ENCODE assay signal across 14 mouse cellular contexts in genomic region chr2:170151470-170151869, GRCm38 (mm10). TPM values are rescaled to one million over a fixed set of nuclear protein-coding genes. Genes with fewer than 3 reads are reported as not detected.
A peak's percentile ranks its signal among the peaks of the same experiment; 100 is the strongest.
DNase-seq lines count a peak whose midpoint lies in the region; ATAC-seq and TF ChIP-seq lines count a peak whose summit lies in the region.
"Had no signal": no experiment of that assay in that cellular context is flagged by ENCODE, and none has a peak within 500 bp of the region (broad histone marks: within the 10 kb centered on the region; RNA-seq: fewer than 3 reads in every experiment).

No protein-coding gene starts in this region.

- no peak for TF ChIP-seq CTCF in lung, postnatal 0 days (IDR thresholded peaks at IDR 0.05)

- H3K9me3 ChIP-seq in lung, postnatal 0 days (ENCODE audit: low read length) = no peaks in the 10 kb centered on the region
- no peaks in the 10 kb centered on the region for H3K9me3 ChIP-seq in liver, embryonic 11.5 days (ENCODE audit: control insufficient read depth, low read length)
- no peaks in the 10 kb centered on the region for H3K9me3 ChIP-seq in stomach, embryonic 15.5 days
- no peaks in the 10 kb centered on the region for H3K9me3 ChIP-seq in kidney, embryonic 14.5 days (ENCODE audit: control insufficient read depth, low read length)
- H3K9me3 ChIP-seq: limb, embryonic 12.5 days had no signal

- H3K9ac ChIP-seq in lung, postnatal 0 days (replicated peaks; ENCODE audit: low read depth) = no peak overlapping the region
- H3K9ac ChIP-seq in liver, embryonic 11.5 days (ENCODE audit: low read depth, low read length) = peak overlapping the region; percentile 66
- no peak overlapping the region for H3K9ac ChIP-seq in stomach, embryonic 15.5 days
- H3K9ac ChIP-seq in kidney, embryonic 14.5 days (ENCODE audit: low read depth, low read length) = no peak overlapping the region
- H3K9ac ChIP-seq: limb, embryonic 12.5 days had no signal

- peak overlapping the region; percentile 4; the same call in 1 of the 2 replicates for H3K27ac ChIP-seq in lung, postnatal 0 days (ENCODE audit: low read length)
- peak overlapping the region; percentile 91 for H3K27ac ChIP-seq in liver, embryonic 11.5 days (ENCODE audit: low read depth, low read length)
- peak overlapping the region; percentile 31; the same call in 1 of the 2 replicates for H3K27ac ChIP-seq in stomach, embryonic 15.5 days
- H3K27ac ChIP-seq in kidney, embryonic 14.5 days (ENCODE audit: low read depth, low read length) = no peak overlapping the region
- H3K27ac ChIP-seq: limb, embryonic 12.5 days had no signal

- WGBS in lung, postnatal 0 days = 50% methylated on average over 8 of the region's 8 CpGs
- 38% methylated on average over 8 of the region's 8 CpGs for WGBS in liver, embryonic 11.5 days
- 60% methylated on average over 8 of the region's 8 CpGs for WGBS in stomach, embryonic 15.5 days
- 87% methylated on average over 8 of the region's 8 CpGs for WGBS in kidney, embryonic 14.5 days

- peaks cover 17% of the 10 kb centered on the region; the same call in 1 of the 2 replicates for H3K4me1 ChIP-seq in lung, postnatal 0 days (ENCODE audit: insufficient read depth, low read depth, low read length)
- peaks cover 44% of the 10 kb centered on the region for H3K4me1 ChIP-seq in liver, embryonic 11.5 days (replicated peaks; ENCODE audit: control insufficient read depth, insufficient read depth, low read length)
- peaks cover 28% of the 10 kb centered on the region for H3K4me1 ChIP-seq in stomach, embryonic 15.5 days
- peaks cover 20% of the 10 kb centered on the region; the same call in 1 of the 2 replicates for H3K4me1 ChIP-seq in kidney, embryonic 14.5 days (ENCODE audit: control insufficient read depth, insufficient read depth, low read length)

- H3K36me3 ChIP-seq in lung, postnatal 0 days (ENCODE audit: insufficient read depth, low read length) = no peaks in the 10 kb centered on the region
- no peaks in the 10 kb centered on the region for H3K36me3 ChIP-seq in liver, embryonic 11.5 days (ENCODE audit: control insufficient read depth, insufficient read depth, low read length)
- no peaks in the 10 kb centered on the region for H3K36me3 ChIP-seq in stomach, embryonic 15.5 days
- no peaks in the 10 kb centered on the region for H3K36me3 ChIP-seq in kidney, embryonic 14.5 days (ENCODE audit: control insufficient read depth, insufficient read depth, low read length)
- H3K36me3 ChIP-seq: limb, embryonic 12.5 days had no signal

- TF ChIP-seq EP300 in lung, postnatal 0 days (IDR thresholded peaks at IDR 0.05) = no peak

- peak; percentile 90 for DNase-seq in heart, adult 11 months
- DNase-seq in heart, postnatal 4 days = no peak
- no peak for DNase-seq in lung, postnatal 0 days (ENCODE audit: low spot score)
- DNase-seq in lung, postnatal 10 days = no peak
- DNase-seq in liver, embryonic 11.5 days (ENCODE audit: low spot score) = peak; percentile 38
- no peak for DNase-seq in urinary bladder, postnatal 10 days (ENCODE audit: low spot score)
- DNase-seq: cerebellum, adult 9-10 months; kidney, adult 8-10 months; layer of hippocampus, postnatal 36 days; retina, postnatal 1 day; thymus, adult 2 months had no signal

- H3K4me3 ChIP-seq in lung, postnatal 0 days (ENCODE audit: low read depth, low read length) = no peak overlapping the region
- H3K4me3 ChIP-seq in liver, embryonic 11.5 days (ENCODE audit: low read depth, low read length) = peak overlapping the region; percentile 53
- H3K4me3 ChIP-seq in stomach, embryonic 15.5 days (replicated peaks) = no peak overlapping the region
- no peak overlapping the region for H3K4me3 ChIP-seq in kidney, embryonic 14.5 days (ENCODE audit: low read length)
- H3K4me3 ChIP-seq: limb, embryonic 12.5 days had no signal

- ATAC-seq in lung, postnatal 0 days = no peak
- ATAC-seq in liver, embryonic 11.5 days (replicated peaks; ENCODE audit: low FRiP score) = peak; percentile 86
- peak; percentile 74 for ATAC-seq in stomach, embryonic 15.5 days (ENCODE audit: insufficient read depth, low FRiP score, low read depth)
- ATAC-seq in kidney, embryonic 14.5 days (ENCODE audit: low FRiP score, low TSS enrichment) = no peak

- no peak overlapping the region for H3K4me2 ChIP-seq in lung, postnatal 0 days (replicated peaks; ENCODE audit: low read depth, low read length)
- peak overlapping the region; percentile 65 for H3K4me2 ChIP-seq in liver, embryonic 11.5 days
- H3K4me2 ChIP-seq in stomach, embryonic 15.5 days = no peak overlapping the region
- H3K4me2 ChIP-seq in kidney, embryonic 14.5 days (replicated peaks; ENCODE audit: low read depth, low read length) = no peak overlapping the region
- H3K4me2 ChIP-seq: limb, embryonic 12.5 days had no signal

- H3K27me3 ChIP-seq in lung, postnatal 0 days (replicated peaks; ENCODE audit: insufficient read depth, low read length) = no peaks in the 10 kb centered on the region
- H3K27me3 ChIP-seq in liver, embryonic 11.5 days (replicated peaks; ENCODE audit: control insufficient read depth, insufficient read depth, low read length) = no peaks in the 10 kb centered on the region
- no peaks in the 10 kb centered on the region for H3K27me3 ChIP-seq in stomach, embryonic 15.5 days (replicated peaks)
- H3K27me3 ChIP-seq in kidney, embryonic 14.5 days (ENCODE audit: control insufficient read depth, insufficient read depth, low read length) = no peaks in the 10 kb centered on the region
- H3K27me3 ChIP-seq: limb, embryonic 12.5 days had no signal

RNA-seq across cellular contexts. Expression of gene Zfp217, which starts 3.6 kb away (rescaled TPM):
- total RNA-seq in heart, postnatal 4 days (2021) = 10 to 100 TPM; 18.8 to 19.3 TPM
- polyA plus RNA-seq in lung, postnatal 0 days (2015; fragmentation: Nextera tagmentation; extraction: Ambion mirVana) = 4.0 and 4.4 TPM in 2 replicates
- 5.1 and 5.4 TPM in 2 replicates for polyA plus RNA-seq in liver, embryonic 11.5 days (2014; fragmentation: Nextera tagmentation; extraction: Ambion mirVana)
- polyA plus RNA-seq in stomach, embryonic 15.5 days (2015; fragmentation: Nextera tagmentation; extraction: Ambion mirVana) = 3.9 and 4.0 TPM in 2 replicates
- 5.6 and 6.0 TPM in 2 replicates for polyA plus RNA-seq in kidney, embryonic 14.5 days (2014; fragmentation: Nextera tagmentation; extraction: Ambion mirVana)

Comparison
In these comparisons a context has a peak if more than half of its experiments do, and no peak if none do; other contexts are left out.
1. DNase-seq: peak in heart, adult 11 months (single experiment) and liver, embryonic 11.5 days (single experiment); none in heart, postnatal 4 days (single experiment), lung, postnatal 0 days (single experiment), lung, postnatal 10 days (single experiment) and urinary bladder, postnatal 10 days (single experiment).
2. ATAC-seq: peak in liver, embryonic 11.5 days (single experiment) and stomach, embryonic 15.5 days (single experiment); none in lung, postnatal 0 days (single experiment) and kidney, embryonic 14.5 days (single experiment).